Mouse (Mus musculus) embryonic facial prominence, embryonic 14.5 days (tissue): ENCODE results near the gene Zfyve1. TPM values are rescaled to one million over a fixed set of nuclear protein-coding genes. Genes with fewer than 3 reads are reported as not detected.

Experiments used
- polyA plus RNA-seq: library from polyadenylated mRNA; unstranded; fragments of >200 nt; fragmentation: Nextera tagmentation; extraction: Ambion mirVana; gene quantifications from 2 replicates; pipeline ENCODE4 v1.2.1, GENCODE M21; 2014

The Zfyve1 gene
- polyA plus RNA-seq, 1 experiment from 2014 or later, result 18.6 TPM

Other genes with a start within 250 kb of the Zfyve1 start
- 4.3 and 6.1 TPM in 2 replicates for gene Dpf3, start 109.5 kb downstream of the Zfyve1 start, polyA plus RNA-seq
- gene Dcaf4, start 76.8 kb downstream of the Zfyve1 start, polyA plus RNA-seq, result 32.8 and 34.7 TPM in 2 replicates
- gene Rbm25, start 34.0 kb upstream of the Zfyve1 start, polyA plus RNA-seq, result 181 and 204 TPM in 2 replicates
- 69.1 and 69.4 TPM in 2 replicates for gene Psen1, start 90.9 kb upstream of the Zfyve1 start, polyA plus RNA-seq
- 1.8 and 2.6 TPM in 2 replicates for gene Papln, start 166.4 kb upstream of the Zfyve1 start, polyA plus RNA-seq